Mouse (Mus musculus): ENCODE data around the gene Ccdc85b. TPM values are rescaled to one million over a fixed set of nuclear protein-coding genes. Genes with fewer than 3 reads are reported as not detected.
A peak's percentile ranks its signal among the peaks of the same experiment; 100 is the strongest.

Ccdc85b gene
- polyA plus RNA-seq, 1 experiment from 2014 or later = 11.6 TPM

- Histone ChIP-seq H3K27ac (replicated peaks) (peak overlapping the region; percentile 73; the same call in 1 of the 2 replicates), H3K4me3 (ENCODE audit: low read depth, low read length) (no peak overlapping the region), H3K4me2 (replicated peaks; ENCODE audit: low read depth) (peak overlapping the region; percentile 69; the same call in 1 of the 2 replicates), H3K4me1 (replicated peaks; ENCODE audit: control insufficient read depth, insufficient read depth) (peaks cover 4% of the 10 kb centered on the region), H3K36me3 (ENCODE audit: control insufficient read depth, insufficient read depth, low read length) (no peaks in the 10 kb centered on the region), H3K9me3 (ENCODE audit: control insufficient read depth, low read length) (no peaks in the 10 kb centered on the region), H3K27me3 (ENCODE audit: control insufficient read depth, insufficient read depth, low read length) (no peaks in the 10 kb centered on the region), H3K9ac (ENCODE audit: low read length) (no peak overlapping the region)
- DNase-seq (ENCODE audit: low spot score) (no peak), ATAC-seq (ENCODE audit: low FRiP score, low TSS enrichment) (no peak)
- TF ChIP-seq EP300 (optimal IDR thresholded peaks at IDR 0.05) (no peak), CTCF (IDR thresholded peaks at IDR 0.05; ENCODE audit: low read depth) (no peak)
- 38% methylated on average over 7 of the region's 7 CpGs for WGBS
These were observed 23.7 kb downstream of the Ccdc85b start for GRCm38 (mm10) chr19:5433951-5434350.

GRCm38 (mm10) chr19:5432992-5433852 lies 24.5 kb downstream of the Ccdc85b start:
- H3K4me3 ChIP-seq (ENCODE audit: low read depth, low read length) = peak overlapping the region; percentile 30
- H3K4me1 ChIP-seq (replicated peaks; ENCODE audit: control insufficient read depth, insufficient read depth) = peaks cover 4% of the 10 kb centered on the region
- peak overlapping the region; percentile 73 for H3K27ac ChIP-seq (replicated peaks)
- H3K27me3 ChIP-seq (ENCODE audit: control insufficient read depth, insufficient read depth, low read length) = no peaks in the 10 kb centered on the region
- peak overlapping the region; percentile 57 for H3K9ac ChIP-seq (ENCODE audit: low read length)
- peak; percentile 66 for DNase-seq (ENCODE audit: low spot score)
- 3% methylated on average over 16 of the region's 16 CpGs for WGBS
- H3K4me2 ChIP-seq (replicated peaks; ENCODE audit: low read depth) = peak overlapping the region; percentile 69
- TF ChIP-seq CTCF (IDR thresholded peaks at IDR 0.05; ENCODE audit: low read depth) = peak; percentile 72
- TF ChIP-seq EP300 (optimal IDR thresholded peaks at IDR 0.05) = no peak
- no peaks in the 10 kb centered on the region for H3K36me3 ChIP-seq (ENCODE audit: control insufficient read depth, insufficient read depth, low read length)
- H3K9me3 ChIP-seq (ENCODE audit: control insufficient read depth, low read length) = no peaks in the 10 kb centered on the region
- ATAC-seq (ENCODE audit: low FRiP score, low TSS enrichment) = peak; percentile 63

- DNase-seq (ENCODE audit: low spot score) (no peak), ATAC-seq (ENCODE audit: low FRiP score, low TSS enrichment) (peak; percentile 23; the same call in 1 of the 2 replicates)
- no peaks in the 10 kb centered on the region for H3K9me3 ChIP-seq (ENCODE audit: control insufficient read depth, low read length)
- H3K27me3 ChIP-seq (ENCODE audit: control insufficient read depth, insufficient read depth, low read length) = no peaks in the 10 kb centered on the region
- TF ChIP-seq EP300 (optimal IDR thresholded peaks at IDR 0.05) (no peak), CTCF (IDR thresholded peaks at IDR 0.05; ENCODE audit: low read depth) (no peak)
- H3K36me3 ChIP-seq (ENCODE audit: control insufficient read depth, insufficient read depth, low read length) = no peaks in the 10 kb centered on the region
- WGBS = 36% methylated on average over 4 of the region's 4 CpGs
- no peak overlapping the region for H3K9ac ChIP-seq (ENCODE audit: low read length)
- no peak overlapping the region for H3K27ac ChIP-seq (replicated peaks)
- H3K4me3 ChIP-seq (ENCODE audit: low read depth, low read length) = no peak overlapping the region
- H3K4me1 ChIP-seq (replicated peaks; ENCODE audit: control insufficient read depth, insufficient read depth) = peaks cover 4% of the 10 kb centered on the region
- H3K4me2 ChIP-seq (replicated peaks; ENCODE audit: low read depth) = no peak overlapping the region
These were observed 25.7 kb downstream of the Ccdc85b start for GRCm38 (mm10) chr19:5431911-5432464.

GRCm38 (mm10) chr19:5430408-5430807 lies 27.3 kb downstream of the Ccdc85b start:
- Histone ChIP-seq H3K27me3 (ENCODE audit: control insufficient read depth, insufficient read depth, low read length) (no peaks in the 10 kb centered on the region), H3K4me2 (replicated peaks; ENCODE audit: low read depth) (no peak overlapping the region), H3K27ac (replicated peaks) (no peak overlapping the region), H3K9me3 (ENCODE audit: control insufficient read depth, low read length) (no peaks in the 10 kb centered on the region), H3K4me1 (replicated peaks; ENCODE audit: control insufficient read depth, insufficient read depth) (peaks cover 9% of the 10 kb centered on the region), H3K4me3 (ENCODE audit: low read depth, low read length) (no peak overlapping the region), H3K9ac (ENCODE audit: low read length) (no peak overlapping the region), H3K36me3 (ENCODE audit: control insufficient read depth, insufficient read depth, low read length) (no peaks in the 10 kb centered on the region)
- WGBS = 84% methylated on average over 1 of the region's 1 CpGs
- no peak for ATAC-seq (ENCODE audit: low FRiP score, low TSS enrichment)
- TF ChIP-seq CTCF (IDR thresholded peaks at IDR 0.05; ENCODE audit: low read depth) (no peak), EP300 (optimal IDR thresholded peaks at IDR 0.05) (no peak)
- no peak for DNase-seq (ENCODE audit: low spot score)

GRCm38 (mm10) chr19:5429806-5430205 lies 27.9 kb downstream of the Ccdc85b start:
- 56% methylated on average over 8 of the region's 8 CpGs for WGBS
- H3K27me3 ChIP-seq (ENCODE audit: control insufficient read depth, insufficient read depth, low read length) = no peaks in the 10 kb centered on the region
- ATAC-seq (ENCODE audit: low FRiP score, low TSS enrichment) = no peak

GRCm38 (mm10) chr19:5429219-5429618 lies 28.5 kb downstream of the Ccdc85b start:
- DNase-seq (ENCODE audit: low spot score) (no peak), ATAC-seq (ENCODE audit: low FRiP score, low TSS enrichment) (no peak)
- WGBS = 76% methylated on average over 4 of the region's 4 CpGs
- TF ChIP-seq CTCF (IDR thresholded peaks at IDR 0.05; ENCODE audit: low read depth) (no peak), EP300 (optimal IDR thresholded peaks at IDR 0.05) (no peak)
- no peaks in the 10 kb centered on the region for H3K36me3 ChIP-seq (ENCODE audit: control insufficient read depth, insufficient read depth, low read length)
- H3K9ac ChIP-seq (ENCODE audit: low read length) = no peak overlapping the region
- no peak overlapping the region for H3K4me2 ChIP-seq (replicated peaks; ENCODE audit: low read depth)
- peaks cover 9% of the 10 kb centered on the region for H3K4me1 ChIP-seq (replicated peaks; ENCODE audit: control insufficient read depth, insufficient read depth)
- no peaks in the 10 kb centered on the region for H3K27me3 ChIP-seq (ENCODE audit: control insufficient read depth, insufficient read depth, low read length)
- no peaks in the 10 kb centered on the region for H3K9me3 ChIP-seq (ENCODE audit: control insufficient read depth, low read length)
- peak overlapping the region; percentile 25; the same call in 1 of the 2 replicates for H3K27ac ChIP-seq (replicated peaks)
- H3K4me3 ChIP-seq (ENCODE audit: low read depth, low read length) = no peak overlapping the region

More at GRCm38 (mm10) chr19:5429806-5430205, 27.9 kb downstream of the Ccdc85b start:
- peak; percentile 54 for DNase-seq (ENCODE audit: low spot score)
- TF ChIP-seq EP300 (optimal IDR thresholded peaks at IDR 0.05) = no peak
- TF ChIP-seq CTCF (IDR thresholded peaks at IDR 0.05; ENCODE audit: low read depth) = no peak
- Histone ChIP-seq H3K36me3 (ENCODE audit: control insufficient read depth, insufficient read depth, low read length) (no peaks in the 10 kb centered on the region), H3K4me3 (ENCODE audit: low read depth, low read length) (no peak overlapping the region), H3K27ac (replicated peaks) (peak overlapping the region; percentile 25; the same call in 1 of the 2 replicates), H3K9me3 (ENCODE audit: control insufficient read depth, low read length) (no peaks in the 10 kb centered on the region), H3K4me2 (replicated peaks; ENCODE audit: low read depth) (no peak overlapping the region), H3K9ac (ENCODE audit: low read length) (no peak overlapping the region), H3K4me1 (replicated peaks; ENCODE audit: control insufficient read depth, insufficient read depth) (peaks cover 9% of the 10 kb centered on the region)
